18 mouse cellular contexts compared by ENCODE assay signal in genomic region chr10:34131356-34131755, GRCm38 (mm10). TPM values are rescaled to one million over a fixed set of nuclear protein-coding genes. Genes with fewer than 3 reads are reported as not detected.
DNase-seq lines count a peak whose midpoint lies in the region; ATAC-seq lines count a peak whose summit lies in the region.
"Had no signal": no experiment of that assay in that cellular context is flagged by ENCODE, and none has a peak within 500 bp of the region (broad histone marks: within the 10 kb centered on the region; RNA-seq: fewer than 3 reads in every experiment).

No protein-coding gene starts in this region.

- intact Hi-C loops in heart, postnatal 25 days (cut with DNase I): no loop called here

- DNase-seq in heart, adult 11 months: peak; percentile 92
- no peak for DNase-seq in heart, postnatal 25 days (ENCODE audit: low spot score)
- peak; percentile 26 to 54 for DNase-seq in spleen, postnatal 36 days (ENCODE audit: low spot score in 2 of 2)
- no peak for DNase-seq in spleen, adult 12 weeks (ENCODE audit: low spot score)
- no peak for DNase-seq in limb, embryonic 10.5 days (ENCODE audit: low spot score)
- no peak for DNase-seq in kidney, postnatal 36 days
- DNase-seq: adrenal gland, adult 2 months; cerebellum, adult 2 months; heart, postnatal 10 days; kidney, adult 8-10 months; right cerebral cortex, postnatal 14 days had no signal

- no peaks in the 10 kb centered on the region for H3K27me3 ChIP-seq in limb, embryonic 10.5 days (ENCODE audit: low read depth, poor library complexity, severe bottlenecking)
- peaks cover 6% of the 10 kb centered on the region; the same call in 1 of the 2 replicates for H3K27me3 ChIP-seq in hindbrain, embryonic 12.5 days
- H3K27me3 ChIP-seq: embryonic facial prominence, embryonic 15.5 days; forebrain, embryonic 15.5 days; limb, embryonic 12.5 days; lung, embryonic 15.5 days had no signal

- 86% methylated on average over 2 of the region's 2 CpGs for WGBS in limb, embryonic 10.5 days
- WGBS in hindbrain, embryonic 12.5 days: 86% methylated on average over 2 of the region's 2 CpGs

- no peaks in the 10 kb centered on the region for H3K9me3 ChIP-seq in limb, embryonic 10.5 days (replicated peaks)
- H3K9me3 ChIP-seq in hindbrain, embryonic 12.5 days (replicated peaks): no peaks in the 10 kb centered on the region
- H3K9me3 ChIP-seq: embryonic facial prominence, embryonic 15.5 days; forebrain, embryonic 15.5 days; limb, embryonic 12.5 days; lung, embryonic 15.5 days; midbrain, embryonic 12.5 days had no signal

- H3K27ac ChIP-seq in limb, embryonic 10.5 days: no peak overlapping the region
- H3K27ac ChIP-seq in hindbrain, embryonic 12.5 days: no peak overlapping the region
- H3K27ac ChIP-seq: embryonic facial prominence, embryonic 15.5 days; forebrain, embryonic 15.5 days; limb, embryonic 12.5 days; lung, embryonic 15.5 days; midbrain, embryonic 12.5 days had no signal

- no peak overlapping the region for H3K9ac ChIP-seq in hindbrain, embryonic 12.5 days
- H3K9ac ChIP-seq: embryonic facial prominence, embryonic 15.5 days; forebrain, embryonic 15.5 days; limb, embryonic 12.5 days; lung, embryonic 15.5 days; midbrain, embryonic 12.5 days had no signal

- H3K4me2 ChIP-seq in hindbrain, embryonic 12.5 days (replicated peaks): no peak overlapping the region
- H3K4me2 ChIP-seq: embryonic facial prominence, embryonic 15.5 days; forebrain, embryonic 15.5 days; limb, embryonic 12.5 days; lung, embryonic 15.5 days; midbrain, embryonic 12.5 days had no signal

- H3K4me3 ChIP-seq in limb, embryonic 10.5 days: no peak overlapping the region
- H3K4me3 ChIP-seq in hindbrain, embryonic 12.5 days: no peak overlapping the region
- H3K4me3 ChIP-seq: embryonic facial prominence, embryonic 15.5 days; forebrain, embryonic 15.5 days; limb, embryonic 12.5 days; lung, embryonic 15.5 days; midbrain, embryonic 12.5 days had no signal

- H3K4me1 ChIP-seq in limb, embryonic 10.5 days: peaks cover 6% of the 10 kb centered on the region
- 0 out of 2 replicates have a peak, but pooled peaks cover 3% of the 10 kb centered on the region for H3K4me1 ChIP-seq in hindbrain, embryonic 12.5 days
- H3K4me1 ChIP-seq: forebrain, embryonic 15.5 days; limb, embryonic 12.5 days had no signal

- no peaks in the 10 kb centered on the region for H3K36me3 ChIP-seq in limb, embryonic 10.5 days
- no peaks in the 10 kb centered on the region for H3K36me3 ChIP-seq in hindbrain, embryonic 12.5 days
- H3K36me3 ChIP-seq: embryonic facial prominence, embryonic 15.5 days; forebrain, embryonic 15.5 days; limb, embryonic 12.5 days; lung, embryonic 15.5 days; midbrain, embryonic 12.5 days had no signal

- ATAC-seq in megakaryocyte progenitor cell, adult 5-6 weeks (replicated peaks; ENCODE audit: poor library complexity): peak; percentile 79
- ATAC-seq in hindbrain, embryonic 12.5 days (ENCODE audit: low FRiP score): no peak
- ATAC-seq: forebrain, embryonic 15.5 days had no signal

RNA-seq across cellular contexts. Expression of gene Calhm6, which starts 3.6 kb away (rescaled TPM):
- total RNA-seq in heart, postnatal 25 days (2021): not detected
- 3.4 and 3.8 TPM in 2 replicates for total RNA-seq in megakaryocyte progenitor cell, adult 5-6 weeks (2015)
- total RNA-seq in megakaryocyte progenitor cell, adult 5-6 weeks (2017): 2.6 and 3.5 TPM in 2 replicates
- polyA plus RNA-seq in limb, embryonic 10.5 days (2016; fragmentation: Nextera tagmentation; extraction: Ambion mirVana): 0.69 and 0.95 TPM in 2 replicates
- polyA plus RNA-seq in hindbrain, embryonic 12.5 days (2016; fragmentation: Nextera tagmentation; extraction: Ambion mirVana): 0.29 and 0.84 TPM in 2 replicates

RNA-seq across cellular contexts. Expression of gene Calhm5, which starts 35.0 kb away (rescaled TPM):
- total RNA-seq in heart, postnatal 25 days (2021): 1 to 10 TPM in 1 of 2 experiments, under 1 TPM in 1; 0.88 to 1.1 TPM
- not detected in 2 replicates for total RNA-seq in megakaryocyte progenitor cell, adult 5-6 weeks (2015)
- total RNA-seq in megakaryocyte progenitor cell, adult 5-6 weeks (2017): not detected in 2 replicates
- 0.04 and 0.05 TPM in 2 replicates for polyA plus RNA-seq in limb, embryonic 10.5 days (2016; fragmentation: Nextera tagmentation; extraction: Ambion mirVana)
- 0.25 and 0.32 TPM in 2 replicates for polyA plus RNA-seq in hindbrain, embryonic 12.5 days (2016; fragmentation: Nextera tagmentation; extraction: Ambion mirVana)

Comparison
In these comparisons a context has a peak if more than half of its experiments do, and no peak if none do; other contexts are left out.
1. DNase-seq: peak in heart, adult 11 months (single experiment) and spleen, postnatal 36 days (2 of 2); none in heart, postnatal 25 days (single experiment), spleen, adult 12 weeks (single experiment), limb, embryonic 10.5 days (single experiment) and kidney, postnatal 36 days (0 of 2).